Mouse (Mus musculus) spleen, embryonic (tissue): ENCODE measurements at regions not wholly inside any gene's neighbourhood (a gene's known extent, or its start where the extent isn't known, plus 50 kb on each side); places are given as distances from the start of the nearest gene placed in this dataset.
"Not testable (repeated sequence)": the region's sequence is repeated elsewhere in the genome, so short reads cannot be mapped to it uniquely, and the experiment has no call there.

Source experiments
- CTCF ChIA-PET: fragments of 350-600 bp; sonication (Branson Sonifier 250); formaldehyde crosslinking; loops from one replicate; lab custom pipeline; 2022; lab: Charles Lee

- CTCF ChIA-PET, result no interaction called here
Measured at GRCm38 (mm10) chr3:101224091-101224490, 63.6 kb downstream of the Cd2 start.

- CTCF ChIA-PET, result interaction anchor here (0.7 to 0.9 kb wide), 2 partner anchors 65 to 189 kb away, joined by 3 read pairs; no protein-coding TSS in a partner anchor
Measured at GRCm38 (mm10) chr3:101219897-101220296, 67.8 kb downstream of the Cd2 start.

DNA sequence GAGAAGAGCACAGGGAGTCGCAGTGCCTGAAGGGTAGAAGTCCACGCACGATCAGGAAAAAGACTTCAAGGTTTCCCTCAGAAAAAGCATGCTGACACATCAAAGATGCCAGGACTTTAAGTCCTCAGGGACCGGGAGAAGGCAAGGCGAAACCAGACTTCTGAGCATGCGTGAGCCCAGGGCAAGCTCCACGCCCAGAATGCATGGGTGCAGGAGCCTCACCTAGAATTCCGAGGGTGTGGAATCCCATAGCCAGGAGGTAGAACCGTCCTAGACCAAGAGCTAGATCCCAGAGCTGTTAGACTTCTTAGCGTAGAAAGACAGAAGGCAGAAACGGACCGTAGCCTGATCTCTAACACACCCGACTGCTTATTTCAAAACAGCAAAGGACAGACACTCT lies 71.0 kb downstream of the Cd2 start:
- CTCF ChIA-PET, result no interaction called here

- CTCF ChIA-PET, result no interaction called here
Measured at GRCm38 (mm10) chr3:101213212-101213562, 74.6 kb downstream of the Cd2 start.

DNA sequence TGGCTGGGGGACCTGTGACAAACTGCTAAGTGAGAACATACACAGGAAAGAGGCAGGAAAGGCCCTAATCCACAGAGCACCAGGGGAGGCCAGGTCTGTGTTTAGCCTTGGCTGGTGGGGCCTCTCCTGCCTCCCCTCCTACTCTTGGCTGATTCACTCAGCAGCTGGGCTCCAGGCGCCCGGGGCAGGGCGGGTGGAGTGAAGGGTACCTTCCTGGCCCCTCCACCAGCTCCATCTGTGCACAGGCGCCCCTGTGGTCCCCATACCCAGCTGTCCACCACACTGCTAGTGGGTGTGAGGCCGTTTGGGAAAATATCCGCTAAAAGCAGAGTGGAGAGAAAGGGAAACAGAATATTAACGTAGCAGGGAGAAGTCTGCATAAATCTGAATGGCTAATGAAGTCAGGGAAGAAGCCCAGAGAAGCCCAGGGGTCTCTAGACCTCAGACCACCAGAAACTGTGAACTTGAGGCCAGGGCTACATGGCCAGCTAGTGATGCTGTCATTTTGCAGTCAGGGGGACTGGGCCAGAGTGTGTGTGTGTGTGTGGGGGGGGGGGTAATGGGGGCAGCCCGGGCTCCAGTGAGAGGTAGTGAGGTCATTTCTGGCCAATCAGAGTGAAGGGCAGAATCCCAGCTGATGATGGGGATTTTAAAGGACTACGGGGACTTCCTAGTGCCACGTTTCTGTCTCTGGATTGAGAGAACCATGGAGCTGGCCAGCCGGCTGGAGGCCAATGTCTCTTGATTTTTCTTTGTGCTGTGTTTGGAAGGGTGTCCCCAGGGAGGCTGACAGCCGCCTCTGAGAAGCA lies 75.1 kb downstream of the Cd2 start:
- CTCF ChIA-PET, result no interaction called here

GRCm38 (mm10) chr3:101211936-101212335 lies 75.8 kb downstream of the Cd2 start:
- CTCF ChIA-PET, result no interaction called here

- CTCF ChIA-PET, result no interaction called here
Measured at GRCm38 (mm10) chr3:101209546-101209945, 78.2 kb downstream of the Cd2 start.

DNA sequence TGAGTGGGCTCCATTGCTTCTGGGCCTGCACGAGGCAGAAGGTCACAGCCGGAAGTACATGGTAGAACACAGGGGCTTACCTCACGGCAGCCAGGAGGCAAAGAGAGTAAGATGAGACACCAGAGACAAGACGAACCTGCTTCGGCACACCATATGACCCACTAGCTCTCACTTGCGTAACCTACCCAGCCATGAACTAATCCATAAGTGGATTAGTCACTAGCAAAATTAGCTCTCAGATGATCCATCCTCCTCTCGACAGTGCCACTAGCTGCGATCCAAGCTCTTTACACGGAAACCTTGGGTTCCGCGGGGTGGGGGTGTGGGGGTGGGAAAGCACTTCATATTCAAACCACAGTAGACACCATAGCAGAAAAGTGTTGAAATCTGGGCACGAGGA lies 79.0 kb downstream of the Cd2 start:
- CTCF ChIA-PET, result interaction anchor here (0.6 kb wide), 1 partner anchor 9 kb away, joined by 3 read pairs; no protein-coding TSS in a partner anchor

DNA sequence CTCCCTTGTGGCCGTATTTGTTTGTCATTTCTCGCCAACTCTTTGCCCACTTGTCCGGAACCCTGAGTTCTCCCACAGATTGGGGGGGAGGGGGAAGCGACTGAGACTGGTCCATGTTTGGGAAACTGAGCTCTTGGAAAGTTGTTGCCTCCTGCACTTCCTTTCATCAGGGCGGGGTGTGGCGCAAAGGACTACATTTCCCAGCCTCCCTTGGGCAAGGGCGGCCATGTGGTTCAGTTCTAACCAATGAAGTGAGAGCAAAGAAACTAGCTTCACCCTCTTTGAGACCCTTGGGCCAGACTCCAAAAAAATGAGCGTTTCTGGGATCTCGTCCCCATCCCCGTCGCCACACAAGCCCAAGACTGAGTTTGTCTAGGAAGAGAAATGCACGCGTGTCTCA lies 81.6 kb downstream of the Cd2 start:
- CTCF ChIA-PET, result not testable (repeated sequence)

DNA sequence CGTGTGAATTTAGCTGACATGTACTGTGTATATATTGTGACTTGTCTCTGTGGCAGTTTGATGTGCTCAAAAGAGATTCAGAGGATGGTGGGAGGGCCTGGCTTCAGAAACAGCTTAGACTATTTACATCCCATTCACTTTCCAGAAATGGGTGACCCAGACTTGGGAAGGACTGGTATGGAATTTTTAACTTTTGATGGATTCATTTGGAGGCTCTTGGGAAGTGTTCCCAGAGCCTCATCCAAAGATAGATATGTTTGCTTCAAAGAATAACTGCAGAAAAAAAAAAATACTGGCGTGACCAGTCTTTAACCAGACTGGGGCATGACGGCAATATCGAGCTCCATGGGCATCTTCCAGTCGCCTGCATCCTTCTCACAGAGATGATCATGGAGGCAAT lies 84.6 kb upstream of the Ptgfrn start:
- CTCF ChIA-PET, result no interaction called here

DNA sequence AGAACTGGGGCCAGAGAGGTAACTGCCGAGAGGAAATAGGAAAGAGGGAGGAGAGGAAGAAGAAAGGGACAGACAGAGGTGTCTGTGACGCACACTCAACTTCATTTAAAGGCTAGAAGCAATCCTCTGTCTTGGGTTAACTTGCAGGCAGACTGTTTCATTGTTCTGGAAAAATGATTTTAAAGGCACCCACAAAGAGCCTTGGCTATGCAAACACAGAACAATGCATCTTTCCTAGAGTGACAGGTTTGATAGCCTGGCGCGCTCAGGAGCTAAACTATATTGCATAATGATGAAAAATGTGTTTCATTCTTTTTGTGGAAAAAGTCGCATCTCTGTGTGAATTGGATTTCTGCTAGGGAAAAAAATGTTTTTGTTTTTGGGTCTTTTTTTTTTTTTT lies 84.2 kb upstream of the Ptgfrn start:
- CTCF ChIA-PET, result no interaction called here

DNA sequence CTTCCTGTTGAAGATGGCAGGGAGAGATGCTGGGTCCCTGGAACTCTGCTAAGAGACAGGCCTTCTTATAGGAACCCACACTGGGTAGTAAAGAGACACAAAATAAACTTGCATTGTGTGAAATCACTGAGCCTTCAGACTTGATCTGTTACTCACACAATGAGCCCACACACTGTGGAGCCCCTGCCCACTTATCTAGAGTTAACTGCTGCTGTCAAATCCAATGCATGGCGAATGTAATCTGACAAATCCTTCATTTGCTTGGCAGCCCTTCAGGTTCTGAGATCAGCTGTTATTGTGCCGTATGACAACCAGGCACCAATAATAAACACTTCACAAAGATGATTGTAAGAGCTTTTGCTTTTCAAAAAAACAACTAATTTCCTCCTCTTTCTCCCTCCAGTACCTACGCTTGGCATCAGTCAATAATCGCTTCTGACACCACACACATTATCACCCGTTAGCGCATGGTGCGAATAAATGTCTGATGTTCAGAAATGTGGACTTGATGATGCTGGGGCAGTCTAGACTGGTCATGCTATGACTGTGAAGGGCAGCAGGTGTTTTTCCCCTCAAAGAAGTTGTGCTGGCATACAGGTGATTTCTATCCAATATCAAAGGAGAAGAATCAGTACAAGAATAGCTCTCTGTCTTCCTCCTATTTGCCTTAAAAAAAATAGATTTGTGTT lies 81.4 kb upstream of the Ptgfrn start:
- CTCF ChIA-PET, result interaction anchor here (0.8 kb wide), 1 partner anchor 570 kb away, joined by 3 read pairs; no protein-coding TSS in a partner anchor

DNA sequence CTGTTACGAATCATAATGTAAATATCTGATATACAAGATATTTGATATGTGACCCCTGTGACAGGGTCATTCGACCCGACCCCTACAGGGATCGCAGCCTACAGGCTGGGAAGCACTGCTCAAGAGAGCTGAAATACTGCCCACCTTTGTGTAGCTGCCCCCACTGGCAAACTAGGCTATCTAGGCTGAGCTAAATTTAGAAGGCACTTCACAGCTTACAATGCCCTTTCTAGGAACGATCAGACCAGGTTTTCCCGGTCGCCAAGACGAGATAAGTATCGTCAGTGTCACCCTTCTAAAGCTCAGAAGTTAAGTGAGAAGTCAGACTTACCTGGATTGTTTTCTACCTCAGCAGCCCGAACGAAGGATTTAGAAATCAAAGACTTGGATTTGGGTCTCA lies 71.9 kb upstream of the Ptgfrn start:
- CTCF ChIA-PET, result no interaction called here

GRCm38 (mm10) chr3:101173954-101174353 lies 63.9 kb upstream of the Ptgfrn start:
- CTCF ChIA-PET, result no interaction called here

- CTCF ChIA-PET, result no interaction called here
Measured at GRCm38 (mm10) chr3:101170037-101171019, 60.2 kb upstream of the Ptgfrn start.

GRCm38 (mm10) chr3:101167026-101167425 lies 56.9 kb upstream of the Ptgfrn start:
- CTCF ChIA-PET, result no interaction called here

DNA sequence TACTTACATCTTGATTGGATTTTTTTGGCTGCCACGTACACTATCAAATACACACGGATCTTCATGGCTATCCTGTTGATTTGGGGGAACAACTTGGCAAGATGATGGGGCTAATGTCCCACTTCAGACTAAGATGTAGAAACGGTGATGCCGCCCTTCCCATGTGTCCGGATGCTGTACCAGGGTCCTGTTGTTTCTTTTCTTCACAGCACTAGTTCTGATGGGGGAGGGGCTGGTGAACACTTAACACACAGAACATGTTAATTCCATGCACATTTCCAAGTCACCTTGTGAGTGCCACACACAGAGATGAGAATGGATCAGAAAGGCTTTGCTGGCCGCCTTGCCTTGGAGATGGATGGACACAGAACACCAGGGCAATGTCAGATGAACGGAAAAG lies 56.5 kb upstream of the Ptgfrn start:
- CTCF ChIA-PET, result no interaction called here

DNA sequence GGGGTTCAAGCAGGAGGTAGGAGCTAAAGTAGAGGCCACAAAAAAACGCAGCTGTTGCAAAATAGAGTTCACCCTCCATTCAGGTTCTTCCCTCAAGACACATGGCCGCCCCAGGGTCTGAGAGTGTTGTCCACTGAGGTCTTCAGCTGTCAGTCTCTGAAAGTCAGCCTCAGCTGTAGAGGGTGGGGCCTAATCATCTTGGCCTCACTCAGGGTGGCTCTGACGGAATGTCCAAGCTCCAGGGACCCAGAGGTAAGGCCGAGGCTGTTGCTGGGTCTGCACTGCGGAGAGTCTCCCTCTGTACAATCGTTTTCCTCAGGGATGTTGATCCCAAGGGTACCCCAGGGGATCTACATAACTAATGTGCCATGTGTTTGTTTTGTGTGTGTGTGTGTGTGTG lies 55.2 kb upstream of the Ptgfrn start:
- CTCF ChIA-PET, result no interaction called here

DNA sequence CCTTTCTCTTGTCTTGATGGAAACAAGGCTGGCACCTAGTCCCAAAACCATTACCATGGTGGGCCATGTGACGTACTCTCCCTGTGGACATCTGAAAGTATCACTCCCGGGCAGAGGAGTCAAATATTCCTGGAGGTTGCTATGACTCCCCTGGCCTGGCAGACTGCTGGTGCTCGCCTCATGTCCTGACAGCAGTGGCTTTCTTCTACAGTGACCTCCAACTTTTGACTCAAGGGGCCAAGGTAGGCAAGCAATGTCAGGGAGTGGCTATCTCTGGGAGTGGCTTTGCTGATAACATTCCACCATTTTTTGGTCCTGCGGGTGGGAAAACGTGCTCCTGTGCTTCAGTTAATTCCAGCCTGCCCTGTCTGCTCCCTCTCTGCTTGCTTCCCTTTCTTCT lies 54.7 kb upstream of the Ptgfrn start:
- CTCF ChIA-PET, result interaction anchor here (0.7 kb wide), 1 partner anchor 109 kb away, joined by 3 read pairs; no protein-coding TSS in a partner anchor

DNA sequence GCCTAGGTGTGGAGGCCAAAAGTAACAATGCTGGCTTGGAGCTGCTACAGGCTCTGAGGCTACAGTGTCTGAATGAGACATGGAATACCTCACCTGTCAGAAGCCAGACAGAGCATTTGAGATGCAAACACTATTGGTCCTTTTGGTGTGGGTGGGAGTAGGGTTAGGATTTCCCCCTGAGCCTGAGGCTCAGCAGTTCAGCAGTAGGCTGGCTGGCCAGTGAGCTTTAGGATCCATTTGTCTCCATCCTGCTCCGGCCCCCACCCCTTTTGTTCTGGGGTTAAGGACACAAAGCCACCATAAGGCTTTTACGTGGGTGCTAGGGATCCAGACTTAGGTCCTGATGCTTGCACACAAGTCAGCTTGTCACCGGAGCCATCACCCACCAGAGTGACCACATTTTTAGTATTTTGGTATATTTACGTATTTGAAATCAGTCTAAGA lies 53.9 kb upstream of the Ptgfrn start:
- CTCF ChIA-PET, result interaction anchor here (0.7 kb wide), 1 partner anchor 110 kb away, joined by 3 read pairs; no protein-coding TSS in a partner anchor

DNA sequence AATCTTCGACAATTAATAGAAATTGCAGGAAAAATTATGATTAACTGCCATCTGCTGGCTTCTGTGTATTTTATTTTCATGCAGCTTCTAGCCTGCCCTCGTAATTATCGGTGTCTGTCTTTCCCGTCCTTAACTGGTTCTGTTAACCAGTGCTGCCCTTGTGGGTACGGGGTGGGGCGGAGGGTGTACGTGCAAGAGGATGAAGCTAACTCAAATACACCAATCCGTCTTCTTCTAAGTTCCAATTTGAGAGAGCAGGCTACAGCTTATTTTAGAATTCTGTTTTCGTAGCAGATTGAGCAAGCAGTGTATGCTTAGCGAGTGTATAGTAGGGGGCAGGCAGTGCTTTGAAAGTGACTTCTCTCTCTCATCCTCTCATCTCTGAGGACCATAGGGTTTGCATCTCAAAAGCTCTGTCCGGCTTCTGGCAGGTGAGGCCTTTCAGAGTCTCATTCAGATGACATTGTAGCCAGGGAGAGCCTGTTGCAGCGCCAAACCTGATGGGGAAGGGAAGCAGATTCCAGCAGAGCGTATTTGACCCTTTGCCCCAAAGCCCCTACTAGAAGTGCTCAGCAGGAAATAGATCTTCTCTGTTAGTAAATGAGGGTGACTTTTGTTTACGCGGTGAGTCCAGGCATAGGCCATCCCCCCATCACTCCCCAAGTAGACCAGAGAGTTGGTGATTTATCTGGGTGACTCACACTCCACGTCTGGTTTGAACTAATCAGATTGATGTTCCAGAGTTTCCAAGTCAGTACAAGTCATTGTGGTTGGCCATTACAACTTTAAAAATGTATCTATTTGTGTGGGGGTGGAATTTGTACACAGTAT lies 53.3 kb upstream of the Ptgfrn start:
- CTCF ChIA-PET, result no interaction called here
